8 mouse cellular contexts compared by ENCODE assay signal in genomic region chr8:77549121-77549706, GRCm38 (mm10). TPM values are rescaled to one million over a fixed set of nuclear protein-coding genes. Genes with fewer than 3 reads are reported as not detected.
DNase-seq lines count a peak whose midpoint lies in the region; ATAC-seq lines count a peak whose summit lies in the region.

Gene Prmt9 (plus strand): TSS chr8:77549397.

- peaks cover 34% of the 10 kb centered on the region for H3K36me3 ChIP-seq in hindbrain, embryonic 13.5 days

- peak within 1 kb of the TSS; percentile 72 for H3K4me2 ChIP-seq in hindbrain, embryonic 13.5 days

- H3K4me1 ChIP-seq in hindbrain, embryonic 13.5 days (replicated peaks), result peaks cover 32% of the 10 kb centered on the region

- WGBS in hindbrain, embryonic 13.5 days, result 4% methylated on average over 42 of the region's 42 CpGs

- DNase-seq in NIH3T3 (ENCODE audit: low read depth), result peak; percentile 98
- peak; percentile 96 for DNase-seq in cerebellum, postnatal 10 days
- DNase-seq in frontal cortex, postnatal 14 days (ENCODE audit: low spot score in 2 of 2), result peak; percentile 85 to 92
- peak; percentile 93 to 94 for DNase-seq in layer of hippocampus, postnatal 25 days (ENCODE audit: extremely low spot score in 1 of 2, low spot score in 1 of 2)
- DNase-seq in lung, postnatal 25 days (ENCODE audit: low spot score), result peak; percentile 94
- peak; percentile 95 for DNase-seq in retina, embryonic 14.5 days (ENCODE audit: low spot score)
- peak; percentile 97 for DNase-seq in thymus, postnatal 4 days

- H3K27me3 ChIP-seq in hindbrain, embryonic 13.5 days, result no peaks in the 10 kb centered on the region

- H3K27ac ChIP-seq in hindbrain, embryonic 13.5 days, result peak within 1 kb of the TSS; percentile 92

- H3K4me3 ChIP-seq in hindbrain, embryonic 13.5 days, result peak within 1 kb of the TSS; percentile 73

- peak within 1 kb of the TSS; percentile 90 for H3K9ac ChIP-seq in hindbrain, embryonic 13.5 days

- peak; percentile 96 for ATAC-seq in hindbrain, embryonic 13.5 days (ENCODE audit: low FRiP score)

- H3K9me3 ChIP-seq in hindbrain, embryonic 13.5 days, result no peaks in the 10 kb centered on the region

RNA-seq across cellular contexts. Expression of gene Prmt9, which starts in this region (rescaled TPM):
- polyA plus RNA-seq in hindbrain, embryonic 13.5 days (2015; fragmentation: Nextera tagmentation; extraction: Ambion mirVana), result 25.6 and 26.0 TPM in 2 replicates
- 10 to 100 TPM; 18.9 to 20.8 TPM for total RNA-seq in layer of hippocampus, postnatal 25 days (2021)

Comparison
In these comparisons a context has a peak if more than half of its experiments do, and no peak if none do; other contexts are left out.
1. Peak in every context shown above with its lines: DNase-seq, ATAC-seq, H3K4me3 ChIP-seq and H3K27ac ChIP-seq.